Mouse (Mus musculus): ENCODE data around the gene Akna.

DNA sequence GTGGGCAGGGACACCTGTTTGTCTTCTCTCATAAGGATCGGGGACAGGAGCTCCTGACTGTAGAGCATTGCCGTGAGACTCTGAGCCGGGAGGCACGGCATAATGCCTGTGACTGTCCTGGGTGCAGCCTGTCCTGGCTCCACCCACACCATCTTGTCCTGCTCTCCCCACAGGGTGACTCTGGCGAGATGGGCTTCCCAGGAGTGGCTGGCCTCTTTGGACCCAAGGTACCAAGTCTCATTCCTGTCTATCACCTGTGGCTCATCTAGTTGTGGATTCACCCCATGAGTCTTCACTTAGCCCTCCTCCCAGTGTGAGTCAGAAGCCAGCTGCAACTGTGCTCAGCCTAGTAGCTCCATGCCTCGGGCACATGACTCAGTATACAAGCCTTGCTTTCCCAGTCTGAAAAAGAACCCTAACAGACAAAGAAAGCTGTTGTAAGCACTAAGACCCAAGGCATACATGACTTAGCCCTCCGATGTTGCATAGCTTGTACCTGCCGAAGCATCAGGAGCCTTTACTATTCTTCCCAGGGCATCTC lies 79.8 kb downstream of the Akna start:
- TF ChIP-seq CTCF (IDR thresholded peaks at IDR 0.05 in 2 of 3, conservative IDR thresholded peaks at IDR 0.05 in 1 of 3; ENCODE audit: control insufficient read depth in 1 of 3, insufficient read depth in 1 of 3, low read depth in 2 of 3, low read length in 3 of 3, poor library complexity in 1 of 3, severe bottlenecking in 1 of 3) = no peak
- TF ChIP-seq RCOR1 (IDR thresholded peaks at IDR 0.05; ENCODE audit: low read depth, low read length) = no peak
- no peak for TF ChIP-seq KAT2A (conservative IDR thresholded peaks at IDR 0.05; ENCODE audit: low read depth, low read length)
- no peak for TF ChIP-seq MAZ (IDR thresholded peaks at IDR 0.05; ENCODE audit: low read depth, low read length)
- no peak for TF ChIP-seq ZC3H11A (IDR thresholded peaks at IDR 0.05; ENCODE audit: low read depth, low read length)
- no peak for TF ChIP-seq MAX (IDR thresholded peaks at IDR 0.05; ENCODE audit: low read length)
- TF ChIP-seq NRF1 (IDR thresholded peaks at IDR 0.05; ENCODE audit: insufficient read depth, low read depth, low read length, poor library complexity, severe bottlenecking) = no peak
- no peak for TF ChIP-seq POLR2A (IDR thresholded peaks at IDR 0.05; ENCODE audit: control insufficient read depth in 1 of 2, insufficient read depth in 1 of 2, low read depth in 1 of 2, low read length in 2 of 2, poor library complexity in 1 of 2)

Measured in MEL (cell line).